Mouse (Mus musculus): Measurements from ENCODE around the gene Olfr247. TPM values are rescaled to one million over a fixed set of nuclear protein-coding genes. Genes with fewer than 3 reads are reported as not detected.

Olfr247 gene
- polyA plus RNA-seq, 1 experiment from 2014 or later = not detected

GRCm38 (mm10) chr10:129949000-129949399 is 26.9 kb downstream of the Olfr247 start, which contains the start of gene Olfr818:
Gene Olfr818, minus strand, starts transcription at chr10:129949100.
- Histone ChIP-seq H3K27me3 (ENCODE audit: insufficient read depth, low read length) (no peaks in the 10 kb centered on the region), H3K4me1 (replicated peaks; ENCODE audit: insufficient read depth, low read length) (no peaks in the 10 kb centered on the region), H3K4me3 (replicated peaks; ENCODE audit: low read depth, low read length) (no peak within 1 kb of the TSS), H3K4me2 (ENCODE audit: low read length) (no peak within 1 kb of the TSS), H3K9ac (ENCODE audit: low read depth, low read length) (no peak within 1 kb of the TSS), H3K27ac (no peak within 1 kb of the TSS), H3K9me3 (replicated peaks; ENCODE audit: low read length) (no peaks in the 10 kb centered on the region), H3K36me3 (ENCODE audit: insufficient read depth, low read length) (no peaks in the 10 kb centered on the region)
- WGBS = 88% methylated on average over 2 of the region's 2 CpGs
- TF ChIP-seq CTCF (IDR thresholded peaks at IDR 0.05; ENCODE audit: low read depth) = no peak
- ATAC-seq (replicated peaks; ENCODE audit: low FRiP score, low read depth) (no peak), DNase-seq (ENCODE audit: low spot score) (no peak)

Other genes starting within 250 kb of the Olfr247 start
- not detected in 2 replicates for gene Olfr805, start 246.8 kb downstream of the Olfr247 start, polyA plus RNA-seq (2015; fragmentation: Nextera tagmentation; extraction: Ambion mirVana)
- gene Olfr806, start 234.2 kb downstream of the Olfr247 start, polyA plus RNA-seq (2015; fragmentation: Nextera tagmentation; extraction: Ambion mirVana) = not detected in 2 replicates
- not detected in 2 replicates for gene Olfr807, start 218.3 kb downstream of the Olfr247 start, polyA plus RNA-seq (2015; fragmentation: Nextera tagmentation; extraction: Ambion mirVana)
- not detected in 2 replicates for gene Olfr808, start 210.7 kb downstream of the Olfr247 start, polyA plus RNA-seq (2015; fragmentation: Nextera tagmentation; extraction: Ambion mirVana)
- gene Olfr809, start 201.5 kb downstream of the Olfr247 start, polyA plus RNA-seq (2015; fragmentation: Nextera tagmentation; extraction: Ambion mirVana) = not detected in 2 replicates
- not detected in 2 replicates for gene Olfr810, start 181.2 kb downstream of the Olfr247 start, polyA plus RNA-seq (2015; fragmentation: Nextera tagmentation; extraction: Ambion mirVana)
- gene Olfr811, start 171.7 kb downstream of the Olfr247 start, polyA plus RNA-seq (2015; fragmentation: Nextera tagmentation; extraction: Ambion mirVana) = not detected in 2 replicates
- gene Olfr812, start 130.0 kb downstream of the Olfr247 start, polyA plus RNA-seq (2015; fragmentation: Nextera tagmentation; extraction: Ambion mirVana) = not detected in 2 replicates
- gene Olfr813, start 120.8 kb downstream of the Olfr247 start, polyA plus RNA-seq (2015; fragmentation: Nextera tagmentation; extraction: Ambion mirVana) = not detected in 2 replicates
- not detected in 2 replicates for gene Olfr814, start 96.3 kb downstream of the Olfr247 start, polyA plus RNA-seq (2015; fragmentation: Nextera tagmentation; extraction: Ambion mirVana)
- not detected in 2 replicates for gene Olfr815, start 70.3 kb downstream of the Olfr247 start, polyA plus RNA-seq (2015; fragmentation: Nextera tagmentation; extraction: Ambion mirVana)
- gene Olfr816, start 60.5 kb downstream of the Olfr247 start, polyA plus RNA-seq (2015; fragmentation: Nextera tagmentation; extraction: Ambion mirVana) = not detected in 2 replicates
- not detected in 2 replicates for gene Olfr818, start 27.0 kb downstream of the Olfr247 start, polyA plus RNA-seq (2015; fragmentation: Nextera tagmentation; extraction: Ambion mirVana)
- gene Olfr819, start 8.9 kb downstream of the Olfr247 start, polyA plus RNA-seq (2015; fragmentation: Nextera tagmentation; extraction: Ambion mirVana) = not detected in 2 replicates
- not detected in 2 replicates for gene Gm10310, start 8.9 kb upstream of the Olfr247 start, polyA plus RNA-seq (2015; fragmentation: Nextera tagmentation; extraction: Ambion mirVana)
- not detected in 2 replicates for gene Olfr820, start 36.5 kb upstream of the Olfr247 start, polyA plus RNA-seq (2015; fragmentation: Nextera tagmentation; extraction: Ambion mirVana)
- gene Olfr821, start 54.2 kb upstream of the Olfr247 start, polyA plus RNA-seq (2015; fragmentation: Nextera tagmentation; extraction: Ambion mirVana) = not detected in 2 replicates
- gene Olfr822, start 95.1 kb upstream of the Olfr247 start, polyA plus RNA-seq (2015; fragmentation: Nextera tagmentation; extraction: Ambion mirVana) = not detected in 2 replicates
- gene Olfr823, start 139.2 kb upstream of the Olfr247 start, polyA plus RNA-seq (2015; fragmentation: Nextera tagmentation; extraction: Ambion mirVana) = not detected in 2 replicates
- not detected in 2 replicates for gene Olfr824, start 153.9 kb upstream of the Olfr247 start, polyA plus RNA-seq (2015; fragmentation: Nextera tagmentation; extraction: Ambion mirVana)
- gene Olfr825, start 190.6 kb upstream of the Olfr247 start, polyA plus RNA-seq (2015; fragmentation: Nextera tagmentation; extraction: Ambion mirVana) = not detected in 2 replicates
- gene Olfr826, start 208.0 kb upstream of the Olfr247 start, polyA plus RNA-seq (2015; fragmentation: Nextera tagmentation; extraction: Ambion mirVana) = not detected in 2 replicates
- not detected in 2 replicates for gene Olfr827, start 238.3 kb upstream of the Olfr247 start, polyA plus RNA-seq (2015; fragmentation: Nextera tagmentation; extraction: Ambion mirVana)